Comparison of ENCODE assay signal across 21 mouse cellular contexts in the genomic region with DNA sequence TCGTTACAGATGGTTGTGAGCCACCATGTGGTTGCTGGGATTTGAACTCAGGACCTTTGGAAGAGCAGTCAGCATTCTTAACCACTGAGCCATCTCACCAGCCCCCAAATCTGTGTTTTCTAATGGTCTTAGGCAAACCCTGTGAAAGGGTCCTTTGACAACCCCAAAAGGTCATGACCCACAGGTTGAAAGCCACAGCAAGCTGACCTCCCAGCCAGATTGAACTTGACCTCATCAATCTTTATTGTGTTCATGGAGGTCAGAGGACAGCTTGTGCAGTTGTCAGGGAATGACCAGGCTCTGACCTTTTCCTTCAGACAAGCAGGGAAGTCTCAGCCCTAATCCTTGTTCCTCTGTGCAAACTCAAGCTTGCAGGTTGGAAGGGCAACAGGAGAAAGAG. TPM values are rescaled to one million over a fixed set of nuclear protein-coding genes. Genes with fewer than 3 reads are reported as not detected.
DNase-seq lines count a peak whose midpoint lies in the region; ATAC-seq and TF ChIP-seq lines count a peak whose summit lies in the region.
"Had no signal": no experiment of that assay in that cellular context is flagged by ENCODE, and none has a peak within 500 bp of the region (broad histone marks: within the 10 kb centered on the region; RNA-seq: fewer than 3 reads in every experiment).

No protein-coding gene starts in this region.

- no peak for ATAC-seq in intestine, embryonic 14.5 days (replicated peaks; ENCODE audit: low FRiP score, low TSS enrichment, low read depth)
- ATAC-seq in intestine, embryonic 16.5 days, result no peak
- no peak for ATAC-seq in liver, postnatal 0 days
- ATAC-seq in heart, embryonic 11.5 days (replicated peaks; ENCODE audit: insufficient number of reproducible peaks, low FRiP score, low TSS enrichment), result no peak
- ATAC-seq: forebrain, embryonic 15.5 days; lung, postnatal 0 days; midbrain, embryonic 13.5 days had no signal

- H3K4me3 ChIP-seq in intestine, embryonic 14.5 days (ENCODE audit: low read depth, low read length), result no peak overlapping the region
- no peak overlapping the region for H3K4me3 ChIP-seq in intestine, embryonic 16.5 days (ENCODE audit: low read length)
- H3K4me3 ChIP-seq in liver, postnatal 0 days (ENCODE audit: low read depth, low read length), result no peak overlapping the region
- H3K4me3 ChIP-seq in heart, embryonic 11.5 days (ENCODE audit: low read depth, low read length), result no peak overlapping the region
- H3K4me3 ChIP-seq: hindbrain, embryonic 12.5 days; limb, embryonic 10.5 days; midbrain, embryonic 13.5 days; neural tube, embryonic 12.5 days had no signal

- peak; percentile 28 for DNase-seq in intestine, embryonic 14.5 days (ENCODE audit: low spot score)
- peak; percentile 82 for DNase-seq in ES-CJ7 (ENCODE audit: low read depth, low spot score)
- peak; percentile 74 for DNase-seq in embryo, embryonic 10.5 days (ENCODE audit: low spot score)
- DNase-seq in liver, postnatal 0 days, result no peak
- no peak for DNase-seq in adrenal gland, adult 18-20 months (ENCODE audit: low spot score in 2 of 2)
- DNase-seq: adrenal gland, postnatal 14 days; cerebellum, adult 9-10 months; gastrocnemius, postnatal 10 days; heart, postnatal 14 days; kidney, adult 2 months; kidney, postnatal 10 days had no signal

- H3K4me2 ChIP-seq in intestine, embryonic 14.5 days (ENCODE audit: low read length), result no peak overlapping the region
- no peak overlapping the region for H3K4me2 ChIP-seq in intestine, embryonic 16.5 days (ENCODE audit: low read depth, low read length)
- peak overlapping the region; percentile 67; the same call in 1 of the 2 replicates for H3K4me2 ChIP-seq in liver, postnatal 0 days (ENCODE audit: low read depth, low read length)
- no peak overlapping the region for H3K4me2 ChIP-seq in heart, embryonic 11.5 days
- H3K4me2 ChIP-seq: forebrain, embryonic 15.5 days; hindbrain, embryonic 12.5 days; midbrain, embryonic 13.5 days; neural tube, embryonic 12.5 days had no signal

- TF ChIP-seq CTCF in liver, postnatal 0 days (IDR thresholded peaks at IDR 0.05; ENCODE audit: low read depth), result no peak

- H3K9me3 ChIP-seq in intestine, embryonic 14.5 days (ENCODE audit: control insufficient read depth, low read length), result no peaks in the 10 kb centered on the region
- no peaks in the 10 kb centered on the region for H3K9me3 ChIP-seq in intestine, embryonic 16.5 days (ENCODE audit: control insufficient read depth, low read length)
- no peaks in the 10 kb centered on the region for H3K9me3 ChIP-seq in liver, postnatal 0 days (ENCODE audit: low read length)
- no peaks in the 10 kb centered on the region for H3K9me3 ChIP-seq in heart, embryonic 11.5 days (replicated peaks; ENCODE audit: control insufficient read depth, low read length)
- H3K9me3 ChIP-seq: embryonic facial prominence, embryonic 13.5 days; forebrain, embryonic 15.5 days; hindbrain, embryonic 12.5 days; limb, embryonic 10.5 days; midbrain, embryonic 13.5 days; neural tube, embryonic 12.5 days had no signal

- 74% methylated on average over 1 of the region's 1 CpGs for WGBS in intestine, embryonic 14.5 days
- 84% methylated on average over 1 of the region's 1 CpGs for WGBS in intestine, embryonic 16.5 days
- 69% methylated on average over 1 of the region's 1 CpGs for WGBS in liver, postnatal 0 days (ENCODE audit: insufficient replicate concordance)
- 84% methylated on average over 1 of the region's 1 CpGs for WGBS in heart, embryonic 11.5 days (ENCODE audit: insufficient replicate concordance)

- peaks cover 6% of the 10 kb centered on the region; the same call in 1 of the 2 replicates for H3K4me1 ChIP-seq in intestine, embryonic 14.5 days (replicated peaks; ENCODE audit: control insufficient read depth, insufficient read depth, low read length)
- H3K4me1 ChIP-seq in intestine, embryonic 16.5 days (ENCODE audit: control insufficient read depth, insufficient read depth, low read length), result peaks cover 4% of the 10 kb centered on the region; the same call in 1 of the 2 replicates
- peaks cover 26% of the 10 kb centered on the region for H3K4me1 ChIP-seq in liver, postnatal 0 days (ENCODE audit: insufficient read depth)
- peaks cover 8% of the 10 kb centered on the region for H3K4me1 ChIP-seq in heart, embryonic 11.5 days (ENCODE audit: control insufficient read depth, insufficient read depth, low read length)

- no peaks in the 10 kb centered on the region for H3K36me3 ChIP-seq in intestine, embryonic 14.5 days (ENCODE audit: control insufficient read depth, insufficient read depth, low read length)
- no peaks in the 10 kb centered on the region for H3K36me3 ChIP-seq in intestine, embryonic 16.5 days (ENCODE audit: control insufficient read depth, insufficient read depth, low read length)
- H3K36me3 ChIP-seq in liver, postnatal 0 days (replicated peaks; ENCODE audit: insufficient read depth, low read length), result no peaks in the 10 kb centered on the region
- H3K36me3 ChIP-seq in heart, embryonic 11.5 days (ENCODE audit: control insufficient read depth, insufficient read depth, low read length), result no peaks in the 10 kb centered on the region
- H3K36me3 ChIP-seq: embryonic facial prominence, embryonic 13.5 days; forebrain, embryonic 15.5 days; heart, embryonic 13.5 days; hindbrain, embryonic 12.5 days; limb, embryonic 10.5 days; midbrain, embryonic 13.5 days; neural tube, embryonic 12.5 days had no signal

- TF ChIP-seq EP300 in liver, postnatal 0 days (IDR thresholded peaks at IDR 0.05; ENCODE audit: low read depth), result no peak

- H3K27me3 ChIP-seq in intestine, embryonic 14.5 days (replicated peaks; ENCODE audit: control insufficient read depth, insufficient read depth, low read length), result peaks cover 27% of the 10 kb centered on the region
- 0 out of 2 replicates have a peak, but pooled peaks cover 3% of the 10 kb centered on the region for H3K27me3 ChIP-seq in intestine, embryonic 16.5 days (replicated peaks; ENCODE audit: control insufficient read depth, insufficient read depth, low read length)
- no peaks in the 10 kb centered on the region for H3K27me3 ChIP-seq in liver, postnatal 0 days (ENCODE audit: insufficient read depth, low read length)
- H3K27me3 ChIP-seq in heart, embryonic 11.5 days (ENCODE audit: control insufficient read depth, insufficient read depth, low read length), result peaks cover 9% of the 10 kb centered on the region; the same call in 1 of the 2 replicates

- no peak overlapping the region for H3K9ac ChIP-seq in intestine, embryonic 14.5 days (ENCODE audit: low read length)
- H3K9ac ChIP-seq in intestine, embryonic 16.5 days (ENCODE audit: low read depth, low read length), result no peak overlapping the region
- H3K9ac ChIP-seq in liver, postnatal 0 days (replicated peaks), result no peak overlapping the region
- no peak overlapping the region for H3K9ac ChIP-seq in heart, embryonic 11.5 days (ENCODE audit: low read depth, low read length)
- H3K9ac ChIP-seq: embryonic facial prominence, embryonic 13.5 days; forebrain, embryonic 15.5 days; heart, embryonic 13.5 days; hindbrain, embryonic 12.5 days; midbrain, embryonic 13.5 days; neural tube, embryonic 12.5 days had no signal

- H3K27ac ChIP-seq in intestine, embryonic 14.5 days (ENCODE audit: low read depth), result no peak overlapping the region
- no peak overlapping the region for H3K27ac ChIP-seq in intestine, embryonic 16.5 days (ENCODE audit: low read length)
- no peak overlapping the region for H3K27ac ChIP-seq in liver, postnatal 0 days (ENCODE audit: low read depth)
- no peak overlapping the region for H3K27ac ChIP-seq in heart, embryonic 11.5 days (ENCODE audit: low read depth, low read length)
- H3K27ac ChIP-seq: embryonic facial prominence, embryonic 13.5 days; forebrain, embryonic 15.5 days; heart, embryonic 13.5 days; hindbrain, embryonic 12.5 days; limb, embryonic 10.5 days; midbrain, embryonic 13.5 days; neural tube, embryonic 12.5 days had no signal

RNA-seq across cellular contexts. Expression of a gene that starts 10.3 kb away (rescaled TPM):
- polyA plus RNA-seq in intestine, embryonic 14.5 days (2014; fragmentation: Nextera tagmentation; extraction: Ambion mirVana), result 29.4 and 29.7 TPM in 2 replicates
- polyA plus RNA-seq in intestine, embryonic 16.5 days (2015; fragmentation: Nextera tagmentation; extraction: Ambion mirVana), result 18.0 and 18.1 TPM in 2 replicates
- 15.3 TPM in 2 replicates for polyA plus RNA-seq in liver, postnatal 0 days (2015; fragmentation: Nextera tagmentation; extraction: Ambion mirVana)
- 10 to 100 TPM; 72.4 to 90.5 TPM for total RNA-seq in adrenal gland, adult 18-20 months (2021)
- 22.2 and 23.7 TPM in 2 replicates for polyA plus RNA-seq in heart, embryonic 11.5 days (2014; fragmentation: Nextera tagmentation; extraction: Ambion mirVana)

Comparison
In these comparisons a context has a peak if more than half of its experiments do, and no peak if none do; other contexts are left out.
1. DNase-seq: peak in intestine, embryonic 14.5 days (single experiment), ES-CJ7 (single experiment) and embryo, embryonic 10.5 days (single experiment); none in liver, postnatal 0 days (single experiment) and adrenal gland, adult 18-20 months (0 of 2).